Mouse (Mus musculus) 416B (cell line): ENCODE measurements around the gene Chit1.

Experiments
- DNase-seq: peaks from one replicate; pipeline ENCODE4 v3.0.0; 2011; ENCODE audit warnings: low read depth

Gene Chit1

GRCm38 (mm10) chr1:134079477-134080163 is 31.4 kb upstream of the Chit1 start:
- peak; percentile 40 for DNase-seq

GRCm38 (mm10) chr1:134080406-134080805 is 30.6 kb upstream of the Chit1 start:
- DNase-seq = no peak

DNA sequence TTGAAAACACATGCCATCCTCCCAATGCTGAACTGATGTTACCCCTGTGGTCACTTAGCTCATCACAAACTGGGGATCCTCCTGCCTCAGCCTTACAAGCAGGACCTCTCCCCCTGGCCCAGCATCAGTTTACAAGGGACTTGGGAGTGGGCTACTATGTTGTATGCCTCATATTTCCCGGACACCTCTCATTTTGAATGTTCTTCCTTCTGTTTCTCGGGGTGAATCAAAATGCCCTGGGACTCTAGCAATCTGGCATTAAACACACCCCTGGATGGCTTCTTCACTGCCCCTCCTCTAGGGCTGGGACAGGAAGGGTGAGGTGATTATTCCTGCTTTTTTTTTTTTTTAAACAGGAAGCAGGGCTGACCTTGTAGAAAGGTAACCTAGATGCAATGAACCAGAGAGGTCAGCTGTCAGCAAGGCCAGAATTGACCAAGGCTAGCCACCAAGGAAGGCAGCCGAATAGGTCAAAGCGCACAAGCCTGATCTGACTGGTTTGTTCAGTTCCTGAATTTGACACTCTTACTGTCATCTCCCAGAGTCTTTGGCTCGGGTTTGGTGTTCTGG is 30.1 kb upstream of the Chit1 start:
- DNase-seq = no peak

- no peak for DNase-seq
These were observed 28.0 kb upstream of the Chit1 start for GRCm38 (mm10) chr1:134082987-134083516.

- DNase-seq = no peak
These were observed 27.4 kb upstream of the Chit1 start for GRCm38 (mm10) chr1:134083676-134084075.

DNA sequence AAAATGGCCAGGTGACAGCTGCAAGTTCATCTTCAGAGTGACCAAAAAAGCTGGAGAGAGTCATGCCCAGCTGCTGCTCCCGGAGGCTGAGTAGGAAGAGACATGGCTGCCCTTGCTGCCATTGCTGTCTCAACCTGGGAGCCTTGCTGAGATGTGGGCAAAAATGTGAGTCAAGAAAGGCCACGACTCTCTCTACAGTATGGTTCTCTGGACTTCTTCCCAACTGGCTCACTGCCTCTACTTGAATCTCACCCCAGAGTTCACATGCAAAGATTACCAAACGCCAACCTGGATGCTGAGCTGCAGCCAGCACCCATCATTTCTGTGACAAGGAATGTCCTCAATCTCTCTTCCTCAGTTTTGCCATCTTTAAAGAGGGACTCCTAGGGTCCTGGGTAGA is 26.9 kb upstream of the Chit1 start:
- no peak for DNase-seq

DNA sequence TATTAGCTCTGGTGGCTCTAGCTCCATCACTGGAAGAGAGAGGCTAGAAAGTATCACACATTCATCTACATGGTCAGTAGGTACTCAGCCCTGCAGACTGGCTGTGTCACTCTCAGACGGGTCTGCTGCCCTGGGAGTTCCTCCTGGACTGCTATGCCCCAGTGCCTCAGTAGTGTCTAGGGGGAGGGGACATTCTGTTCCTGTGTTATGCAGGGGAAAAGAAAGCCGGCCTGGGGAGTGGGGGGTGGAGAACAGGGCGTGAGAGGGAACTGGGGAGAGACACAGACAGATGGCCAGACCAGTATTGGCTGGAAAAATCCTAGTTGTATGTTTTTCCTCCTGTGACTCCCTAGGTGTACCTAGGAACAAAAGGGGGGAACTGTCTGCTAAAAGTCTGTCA is 25.0 kb upstream of the Chit1 start:
- no peak for DNase-seq

DNA sequence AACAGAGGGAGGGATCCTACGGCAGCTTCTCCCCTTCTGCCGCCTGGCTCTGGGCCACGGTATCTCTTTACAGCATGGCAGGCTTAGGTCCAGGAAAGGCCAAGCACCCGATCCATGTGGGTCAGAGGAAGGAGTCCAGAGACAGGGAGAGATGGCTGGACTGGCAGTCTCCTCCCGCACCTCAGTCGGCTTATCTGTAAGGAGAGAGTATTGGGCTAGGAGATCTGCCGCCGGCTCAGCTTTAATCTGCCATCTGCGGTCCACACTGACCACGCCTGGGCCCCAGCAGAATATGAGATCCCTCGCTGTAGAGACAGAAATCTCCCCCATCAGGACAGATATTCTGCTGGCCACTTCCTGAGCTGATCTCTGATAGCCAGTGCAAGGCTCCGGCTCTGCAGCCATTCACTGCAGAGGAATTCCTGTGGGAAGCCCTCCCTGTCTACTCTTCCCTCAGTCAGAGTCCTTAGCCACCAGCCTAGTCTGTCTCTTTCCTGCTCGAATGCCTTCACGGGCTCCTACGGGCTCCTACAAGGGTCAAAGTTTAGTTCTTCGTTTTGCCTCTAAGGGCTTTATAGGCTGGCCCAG is 24.1 kb upstream of the Chit1 start:
- peak; percentile 77 for DNase-seq

- no peak for DNase-seq
These were observed 22.0 kb upstream of the Chit1 start for GRCm38 (mm10) chr1:134089074-134089473.

- no peak for DNase-seq
These were observed 19.2 kb upstream of the Chit1 start for GRCm38 (mm10) chr1:134091851-134092250.

DNA sequence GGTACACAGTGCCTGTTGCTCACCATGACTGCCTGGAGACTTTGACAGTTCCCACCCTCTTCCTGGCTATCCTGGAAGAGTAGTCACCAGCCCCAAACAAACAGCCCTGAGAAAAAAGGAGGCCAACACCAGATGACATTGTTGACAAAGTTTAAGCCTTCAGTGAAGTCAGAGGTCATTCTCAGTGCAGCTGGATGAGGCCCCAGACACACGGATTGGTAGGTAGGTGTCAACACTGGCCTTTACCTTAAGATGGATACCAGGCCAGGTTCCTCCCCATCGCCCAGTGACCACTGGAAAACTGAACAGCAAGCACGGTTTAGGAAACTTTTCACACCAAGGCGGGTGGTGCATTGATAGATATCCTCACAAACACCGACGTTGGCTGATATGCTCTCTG is 18.7 kb upstream of the Chit1 start:
- no peak for DNase-seq

GRCm38 (mm10) chr1:134092852-134093770 is 17.9 kb upstream of the Chit1 start:
- peak; percentile 93 for DNase-seq

DNA sequence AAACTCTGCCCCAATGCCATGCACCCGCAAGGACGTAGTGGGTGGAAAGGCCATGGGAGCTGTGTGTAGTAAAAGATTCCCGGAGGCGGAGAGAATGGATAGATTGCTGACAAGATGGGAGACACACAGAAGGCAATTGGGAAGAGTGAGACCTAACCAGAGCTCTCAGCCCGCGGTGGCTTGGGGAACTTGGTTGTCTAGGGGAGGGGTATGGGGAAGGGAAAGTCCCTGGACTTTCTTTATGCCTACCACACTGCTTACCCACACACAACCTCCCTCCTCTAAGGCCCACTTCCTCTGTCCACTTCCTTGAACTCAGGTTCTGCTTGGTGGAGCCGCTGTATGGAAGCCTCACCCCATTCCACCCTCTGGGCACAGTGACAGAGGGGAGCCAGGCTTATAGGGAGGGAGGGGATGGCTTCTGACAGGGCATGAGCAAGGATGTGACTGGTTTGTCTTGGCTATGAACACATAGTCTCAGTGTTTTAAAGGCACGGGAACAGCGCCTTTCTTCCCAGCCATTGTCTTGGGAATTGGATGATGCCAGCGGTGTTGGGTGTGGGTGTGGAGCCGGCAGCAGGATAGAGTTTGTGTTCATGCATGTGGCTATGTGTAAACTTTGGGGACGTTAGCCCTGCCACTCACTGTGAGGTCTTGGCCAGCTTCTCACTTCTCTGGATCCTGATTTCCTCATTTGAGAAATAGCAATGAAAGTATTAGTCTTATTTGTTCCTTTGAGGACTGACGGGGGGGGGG is 17.1 kb upstream of the Chit1 start:
- DNase-seq = peak; percentile 53

DNA sequence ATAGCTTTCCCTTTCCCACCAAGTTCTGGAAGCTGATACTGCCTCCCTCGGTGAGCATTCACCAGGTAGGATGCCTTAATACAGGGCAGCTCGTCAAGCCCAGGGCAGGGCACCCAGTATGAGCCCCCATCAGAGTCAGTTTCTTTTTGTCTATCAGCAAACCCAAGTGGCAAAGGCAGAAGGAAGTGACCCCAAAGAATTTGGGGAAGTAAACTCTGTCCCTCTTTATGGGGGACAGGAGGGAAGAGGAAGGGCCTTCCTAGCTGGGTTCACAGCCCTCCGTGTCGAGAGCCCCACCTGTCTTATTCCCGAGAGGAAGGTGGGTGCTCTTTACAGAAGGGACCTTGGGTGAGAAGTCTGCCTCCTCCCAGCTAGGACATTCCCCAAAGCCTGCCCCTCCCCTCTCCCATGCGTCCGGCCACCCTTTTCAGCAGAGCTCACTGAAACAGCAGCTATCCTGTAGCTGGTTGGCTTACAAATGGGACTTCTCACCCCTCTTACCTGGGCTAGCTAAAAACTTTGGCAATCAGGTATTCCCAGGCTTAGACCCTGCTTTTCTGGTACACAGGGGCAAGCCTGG is 15.9 kb upstream of the Chit1 start:
- no peak for DNase-seq

GRCm38 (mm10) chr1:134095721-134096120 is 15.3 kb upstream of the Chit1 start:
- no peak for DNase-seq

- DNase-seq = peak; percentile 54
These were observed 14.6 kb upstream of the Chit1 start for GRCm38 (mm10) chr1:134096264-134096934.

DNA sequence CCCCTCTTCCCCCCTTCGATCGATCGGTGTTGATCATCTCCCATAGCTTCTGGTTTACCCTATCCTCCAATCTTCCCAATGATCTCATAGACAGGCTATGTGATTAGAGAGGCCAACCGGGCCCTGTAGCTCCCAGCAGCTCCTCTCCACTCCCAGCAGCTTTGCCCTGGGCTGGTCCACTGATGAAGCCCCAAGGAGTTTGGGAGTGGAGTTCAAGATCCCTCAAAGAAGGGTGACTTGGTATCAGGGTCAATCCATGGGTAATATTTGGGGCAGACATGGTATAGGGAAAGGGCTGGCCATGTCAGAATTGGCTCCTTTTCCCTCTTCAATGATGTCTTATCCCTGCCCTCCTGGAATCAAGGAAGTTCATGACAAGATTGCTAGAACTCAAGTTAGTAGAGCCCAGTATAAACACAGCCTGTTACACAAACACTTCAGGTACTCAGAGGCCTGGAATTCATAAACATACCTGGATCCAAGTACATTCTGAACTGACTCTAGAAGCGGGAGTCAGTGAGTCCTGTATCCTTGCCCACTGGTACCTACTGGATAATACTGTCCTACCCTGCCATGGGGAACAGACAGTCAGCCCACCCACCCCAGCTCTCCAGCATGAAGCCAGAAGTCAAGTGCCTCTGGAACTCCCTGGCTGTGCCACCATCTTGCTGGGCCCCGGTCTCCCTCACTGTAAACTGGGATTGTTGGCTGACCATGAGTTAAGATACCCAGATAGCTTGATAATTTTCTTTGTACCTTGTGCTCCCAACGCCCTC is 13.8 kb upstream of the Chit1 start:
- no peak for DNase-seq

- DNase-seq = peak; percentile 90
These were observed 12.9 kb upstream of the Chit1 start for GRCm38 (mm10) chr1:134097956-134098725.
